Mouse (Mus musculus) T-cell, adult 66 days (primary cell): ENCODE measurements around the gene Vmn2r8. TPM values are rescaled to one million over a fixed set of nuclear protein-coding genes. Genes with fewer than 3 reads are reported as not detected.

ENCODE experiments used
- total RNA-seq, 2 experiments: library from RNA; stranded (reverse); gene quantifications; 3 replicates in 1 of 2; 4 replicates in 1 of 2; pipeline ENCODE4 v1.2.4; 2023

The Vmn2r8 gene
- not detected for total RNA-seq

GRCm38 (mm10) chr5:108808750-108809149 is at the start of gene Vmn2r8:
Gene Vmn2r8 (minus strand): TSS chr5:108808850.

GRCm38 (mm10) chr5:108852501-108852900 is 43.9 kb upstream of the Vmn2r8 start, which contains the start of gene Vmn2r9:
Gene Vmn2r9 (minus strand): TSS chr5:108852601.

GRCm38 (mm10) chr5:108795263-108795662 is 13.4 kb downstream of the Vmn2r8 start, which contains the start of gene Tmed11:
Gene Tmed11 (minus strand): TSS chr5:108795363.

GRCm38 (mm10) chr5:108774630-108775306 is 33.9 kb downstream of the Vmn2r8 start, which contains the start of gene Rnf212:
Gene Rnf212 (minus strand): TSS chr5:108774982.

Other genes with a start within 250 kb of the Vmn2r8 start
- 100 to 1,000 TPM; 167 to 182 TPM for gene Gak, start 179.1 kb downstream of the Vmn2r8 start, total RNA-seq
- gene Tmem175, start 179.1 kb downstream of the Vmn2r8 start, total RNA-seq = 10 to 100 TPM; 25.0 to 25.9 TPM
- gene Idua, start 148.5 kb downstream of the Vmn2r8 start, total RNA-seq = 10 to 100 TPM; 28.5 to 32.1 TPM
- 10 to 100 TPM; 39.3 to 43.8 TPM for gene Dgkq, start 139.2 kb downstream of the Vmn2r8 start, total RNA-seq
- not detected for gene Slc26a1, start 133.3 kb downstream of the Vmn2r8 start, total RNA-seq
- 1 to 10 TPM; 3.7 to 6.3 TPM for gene Fgfrl1, start 116.5 kb downstream of the Vmn2r8 start, total RNA-seq
- not detected for gene Rnf212, start 33.9 kb downstream of the Vmn2r8 start, total RNA-seq
- not detected for gene Tmed11, start 13.5 kb downstream of the Vmn2r8 start, total RNA-seq
- gene Vmn2r9, start 43.8 kb upstream of the Vmn2r8 start, total RNA-seq = not detected
- gene Vmn2r10, start 197.7 kb upstream of the Vmn2r8 start, total RNA-seq = not detected